Mouse (Mus musculus): ENCODE results near the gene Lyplal1. TPM values are rescaled to one million over a fixed set of nuclear protein-coding genes. Genes with fewer than 3 reads are reported as not detected.

Lyplal1 gene
- 16.7 and 29.5 TPM in 2 replicates for polyA plus RNA-seq (2012; rRNA removed; ENCODE audit: low replicate concordance)

GRCm38 (mm10) chr1:186116701-186117488, at the start of gene Lyplal1:
Lyplal1 (minus strand) TSS chr1:186117310.

